Mouse (Mus musculus): ENCODE measurements at regions not wholly inside any gene's neighbourhood (a gene's known extent, or its start where the extent isn't known, plus 50 kb on each side); places are given as distances from the start of the nearest gene placed in this dataset.

- TF ChIP-seq GATA1 (IDR thresholded peaks at IDR 0.05; ENCODE audit: borderline replicate concordance, low read length): no peak
- no peak for TF ChIP-seq FLI1 (IDR thresholded peaks at IDR 0.05; ENCODE audit: low read length)
Observed at GRCm38 (mm10) chr11:117599788-117600263, 54.3 kb upstream of the Tnrc6c start.

All from megakaryocyte, embryonic 14.5 days (primary cell).